Mouse (Mus musculus) megakaryocyte, embryonic 14.5 days (primary cell): ENCODE results near the gene Sim2.

Experiments used
- FLI1 ChIP-seq: IDR thresholded peaks from 2 replicates; pipeline ENCODE4 v1.6.1; 2012; ENCODE audit warnings: low read length, inconsistent platforms, mixed read lengths
- GATA1 ChIP-seq: IDR thresholded peaks from 3 replicates; pipeline ENCODE4 v1.6.1; 2012; ENCODE audit warnings: mixed read lengths, low read length, inconsistent platforms, borderline replicate concordance

DNA sequence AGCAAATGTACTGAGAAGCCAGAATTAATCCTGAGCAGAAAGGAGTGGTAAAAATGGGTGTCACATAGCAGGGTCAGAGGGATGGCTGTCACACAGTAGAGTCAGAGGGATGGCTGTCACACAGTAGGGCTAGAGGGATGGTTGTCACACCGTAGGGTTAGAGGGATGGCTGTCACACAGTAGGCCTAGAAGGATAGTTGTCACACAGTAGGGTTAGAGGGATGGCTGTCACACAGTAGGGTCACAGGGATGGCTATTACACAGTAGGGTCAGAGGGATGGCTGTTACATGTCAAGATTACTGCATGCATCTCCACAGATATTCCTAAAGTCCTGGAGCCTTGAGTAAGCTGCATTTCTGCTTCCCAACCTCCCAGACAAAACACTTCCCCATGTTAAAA lies 33.7 kb downstream of the Sim2 start:
- TF ChIP-seq GATA1: no peak
- TF ChIP-seq FLI1: no peak
